Mouse (Mus musculus): ENCODE measurements around the gene Slit3. TPM values are rescaled to one million over a fixed set of nuclear protein-coding genes. Genes with fewer than 3 reads are reported as not detected.

Gene Slit3
- total RNA-seq, 2 experiments from 2014 or later = 41.4 to 47.4 TPM

- DNase-seq (ENCODE audit: extremely low spot score in 1 of 2, low spot score in 2 of 2) = peak in 1 of 2 experiments; percentile 24
- intact Hi-C loops (cut with DNase I) = no loop called here
These were observed 486.2 kb downstream of the Slit3 start for GRCm38 (mm10) chr11:35607191-35607590.

GRCm38 (mm10) chr11:35608794-35609193 is 487.8 kb downstream of the Slit3 start:
- intact Hi-C loops (cut with DNase I) = no loop called here
- DNase-seq (ENCODE audit: extremely low spot score in 1 of 2, low spot score in 2 of 2) = no peak

DNA sequence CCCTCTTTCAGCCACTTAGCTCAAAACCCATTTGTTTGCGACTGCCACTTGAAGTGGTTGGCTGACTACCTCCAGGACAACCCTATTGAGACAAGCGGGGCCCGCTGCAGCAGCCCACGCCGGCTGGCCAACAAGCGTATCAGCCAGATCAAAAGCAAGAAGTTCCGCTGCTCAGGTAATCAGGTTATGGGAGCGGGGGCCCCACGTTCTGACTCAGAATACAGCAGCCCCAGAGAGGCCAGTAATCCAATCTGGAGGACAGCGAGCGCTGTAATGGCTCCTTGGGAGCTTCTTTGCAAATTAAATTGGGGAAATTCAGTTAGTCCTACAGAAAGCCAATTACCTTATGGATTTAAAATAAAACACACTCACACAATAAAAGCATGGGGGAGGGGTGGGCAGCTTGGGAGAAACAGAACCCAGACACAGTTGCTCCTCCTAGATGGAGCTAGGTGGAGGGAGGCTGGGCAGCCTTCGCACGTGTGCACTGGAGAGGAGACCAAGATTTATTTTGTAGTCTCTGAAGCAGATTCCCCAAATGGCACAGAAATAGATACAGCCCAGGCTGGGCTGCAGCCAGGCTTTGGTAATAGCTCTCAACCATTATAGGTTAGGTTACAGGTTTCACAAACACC is 491.4 kb downstream of the Slit3 start:
- intact Hi-C loops (cut with DNase I) = no loop called here
- DNase-seq (ENCODE audit: extremely low spot score in 1 of 2, low spot score in 2 of 2) = no peak

GRCm38 (mm10) chr11:35614530-35614929 is 493.5 kb downstream of the Slit3 start:
- intact Hi-C loops (cut with DNase I) = no loop called here
- DNase-seq (ENCODE audit: extremely low spot score in 1 of 2, low spot score in 2 of 2) = no peak

DNA sequence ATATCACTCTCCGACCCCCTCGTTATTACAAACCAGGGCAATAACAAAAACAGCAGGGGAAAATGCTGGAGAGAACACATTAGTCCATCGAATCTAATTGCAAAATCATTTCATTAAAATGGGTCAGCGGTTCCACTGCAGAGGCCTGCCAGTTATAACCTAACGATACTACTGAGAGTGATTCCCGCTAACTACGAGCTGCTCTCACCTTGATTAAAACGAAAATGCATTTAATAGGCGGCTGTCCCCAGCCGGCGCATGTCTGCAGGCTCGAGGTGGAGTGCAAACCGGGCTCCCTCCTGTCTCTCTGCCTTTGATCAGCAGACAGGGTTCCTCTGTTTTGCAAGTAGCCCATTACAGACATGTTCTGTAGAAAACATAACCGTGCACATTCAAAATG is 498.4 kb downstream of the Slit3 start:
- intact Hi-C loops (cut with DNase I) = no loop called here

DNA sequence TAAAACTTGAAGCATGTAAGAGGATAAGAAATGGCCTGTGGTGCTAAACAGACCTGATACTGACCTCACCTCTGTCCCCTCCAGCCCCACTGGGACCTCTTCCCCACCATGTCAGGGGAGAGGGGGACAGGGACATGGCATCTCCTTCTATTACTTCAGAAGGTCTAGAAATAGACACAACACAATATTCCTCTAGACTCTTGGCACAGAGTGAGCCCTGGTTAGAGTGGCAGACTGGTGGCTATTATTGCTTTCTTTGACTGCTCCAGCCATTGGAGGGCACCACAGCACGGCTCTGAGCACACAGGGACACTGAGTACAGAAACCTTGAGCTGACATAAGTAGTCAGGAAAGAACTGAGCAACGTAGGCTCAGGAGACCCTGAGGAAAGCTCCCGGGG is 501.7 kb downstream of the Slit3 start:
- intact Hi-C loops (cut with DNase I) = no loop called here
- no peak for DNase-seq (ENCODE audit: extremely low spot score in 1 of 2, low spot score in 2 of 2)

More for the DNA sequence above, 498.4 kb downstream of the Slit3 start:
- DNase-seq (ENCODE audit: extremely low spot score in 1 of 2, low spot score in 2 of 2) = no peak

DNA sequence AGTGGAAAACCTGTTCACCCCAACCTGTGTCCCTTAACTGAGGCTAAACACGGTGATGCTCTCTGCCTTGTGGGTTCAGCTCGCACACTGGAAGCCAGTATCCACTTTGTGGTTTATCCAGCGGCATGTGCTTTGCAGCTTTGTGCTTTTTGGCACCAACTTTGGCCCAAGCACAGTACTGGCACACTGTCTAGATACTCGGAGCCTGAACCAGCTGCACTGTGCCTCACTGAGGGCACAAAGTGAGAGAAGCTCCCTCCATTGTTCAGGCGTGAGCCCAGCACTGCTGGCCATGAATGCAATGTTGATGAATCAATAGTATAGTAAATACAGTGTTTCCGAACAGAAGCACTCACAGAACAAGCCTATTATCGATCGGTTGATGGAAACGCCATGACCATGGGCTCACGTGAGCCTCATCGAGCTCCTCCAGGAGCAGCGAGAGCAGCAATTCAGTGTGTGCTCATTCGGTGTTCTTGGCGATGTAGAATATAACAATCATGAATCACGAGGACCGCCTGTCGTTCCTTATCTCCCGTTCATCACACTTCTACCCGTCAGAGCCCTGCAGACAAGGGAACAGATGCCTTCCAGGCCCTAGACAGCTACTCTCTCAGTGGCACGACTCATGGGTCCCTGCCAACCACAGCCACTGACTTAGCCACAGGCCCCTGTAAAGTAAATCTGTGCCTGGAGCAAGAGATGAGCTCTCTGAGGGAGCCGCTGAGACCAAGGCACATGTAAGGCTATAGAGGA is 503.7 kb downstream of the Slit3 start:
- no peak for DNase-seq (ENCODE audit: extremely low spot score in 1 of 2, low spot score in 2 of 2)
- intact Hi-C loops (cut with DNase I) = no loop called here

DNA sequence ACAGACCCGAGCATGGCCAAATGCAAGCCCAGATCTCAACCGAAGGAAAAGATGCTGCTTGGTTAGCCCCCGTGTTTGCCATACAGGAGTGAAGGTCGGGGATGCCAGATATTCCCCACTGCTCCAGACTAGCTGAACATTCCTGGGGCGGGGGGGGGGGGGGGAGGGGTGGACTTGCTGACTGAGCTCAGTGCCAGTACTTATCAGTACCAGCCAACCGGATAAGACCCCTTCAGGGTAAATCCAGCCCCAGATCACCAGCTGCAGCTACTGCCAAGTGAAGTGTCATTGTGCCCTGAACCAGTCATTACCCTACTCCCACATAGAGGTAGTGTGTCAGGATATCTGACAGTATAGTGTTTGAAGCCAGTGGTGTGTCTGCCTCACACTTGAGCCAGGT is 504.6 kb downstream of the Slit3 start:
- intact Hi-C loops (cut with DNase I) = no loop called here
- DNase-seq (ENCODE audit: extremely low spot score in 1 of 2, low spot score in 2 of 2) = no peak

- intact Hi-C loops (cut with DNase I) = no loop called here
- DNase-seq (ENCODE audit: extremely low spot score in 1 of 2, low spot score in 2 of 2) = peak in 1 of 2 experiments; percentile 43
These were observed 505.3 kb downstream of the Slit3 start for GRCm38 (mm10) chr11:35626161-35626885.

DNA sequence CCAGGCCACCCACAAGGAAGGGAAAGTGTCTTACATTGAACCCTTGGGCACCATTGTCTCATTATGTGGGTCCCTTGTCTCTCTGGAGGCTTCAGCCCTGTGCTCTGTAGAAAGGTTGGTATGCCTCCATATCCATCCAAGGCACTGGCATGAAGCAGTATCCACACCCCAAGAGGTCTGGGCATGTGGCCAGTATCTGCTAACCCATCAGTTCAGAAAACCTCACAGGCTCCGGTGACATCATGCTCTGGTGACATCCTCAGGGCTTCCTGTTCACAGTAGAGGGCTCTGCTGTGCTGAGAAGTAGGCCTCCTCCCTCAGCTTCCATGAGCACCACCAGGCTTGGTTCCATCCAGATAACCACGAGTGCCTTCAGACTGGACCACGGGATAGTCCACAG is 506.8 kb downstream of the Slit3 start:
- intact Hi-C loops (cut with DNase I) = no loop called here
- DNase-seq (ENCODE audit: extremely low spot score in 1 of 2, low spot score in 2 of 2) = peak in 1 of 2 experiments; percentile 39

GRCm38 (mm10) chr11:35632262-35632661 is 511.2 kb downstream of the Slit3 start:
- intact Hi-C loops (cut with DNase I) = no loop called here

DNA sequence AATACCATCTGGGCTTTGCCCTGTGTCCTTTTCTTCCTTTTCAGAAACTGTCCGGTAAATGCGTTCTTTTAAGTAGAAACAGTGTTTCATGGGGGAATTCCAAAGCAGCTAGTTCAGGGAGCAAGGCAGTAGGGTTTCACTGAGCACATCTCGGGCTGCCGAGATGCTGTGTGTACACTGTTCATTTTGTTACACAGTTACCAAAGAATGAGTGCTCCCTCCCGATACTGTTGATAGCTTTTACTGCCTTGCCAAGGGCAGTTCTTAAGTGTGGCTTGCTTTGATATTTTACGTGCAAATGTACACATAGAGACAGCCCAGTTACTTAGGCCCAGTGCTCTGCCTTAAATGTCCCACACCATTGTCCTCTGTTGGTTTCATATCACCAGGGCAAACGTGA is 516.1 kb downstream of the Slit3 start:
- DNase-seq (ENCODE audit: extremely low spot score in 1 of 2, low spot score in 2 of 2) = no peak
- intact Hi-C loops (cut with DNase I) = no loop called here

More at GRCm38 (mm10) chr11:35632262-35632661, 511.2 kb downstream of the Slit3 start:
- DNase-seq (ENCODE audit: extremely low spot score in 1 of 2, low spot score in 2 of 2) = no peak

DNA sequence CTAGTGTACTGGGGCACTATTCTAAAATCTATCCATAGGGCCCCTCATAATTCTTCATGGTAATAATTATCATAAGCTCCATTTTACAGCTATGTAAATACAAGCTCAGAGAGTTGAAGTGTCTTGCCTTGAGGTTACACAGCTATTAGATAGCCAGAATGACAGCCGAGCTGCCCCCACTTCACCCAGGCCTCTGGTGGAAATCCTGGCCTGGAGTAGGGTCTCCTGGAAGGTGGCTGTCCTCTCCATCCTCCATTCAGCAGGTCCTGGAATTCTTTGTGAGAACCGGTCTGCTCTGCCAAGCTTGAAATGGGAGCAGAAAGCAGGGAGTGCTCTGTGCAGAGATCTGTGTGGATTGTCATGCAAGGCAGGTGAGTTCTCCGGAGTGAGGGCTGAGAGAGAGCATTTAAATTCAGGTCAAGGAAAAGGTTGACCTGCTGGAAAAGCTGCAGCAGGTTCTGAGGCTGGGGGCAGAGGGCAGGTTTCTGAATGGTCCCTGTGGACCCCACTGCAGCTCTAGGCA is 517.9 kb downstream of the Slit3 start:
- intact Hi-C loops (cut with DNase I) = no loop called here
- no peak for DNase-seq (ENCODE audit: extremely low spot score in 1 of 2, low spot score in 2 of 2)

DNA sequence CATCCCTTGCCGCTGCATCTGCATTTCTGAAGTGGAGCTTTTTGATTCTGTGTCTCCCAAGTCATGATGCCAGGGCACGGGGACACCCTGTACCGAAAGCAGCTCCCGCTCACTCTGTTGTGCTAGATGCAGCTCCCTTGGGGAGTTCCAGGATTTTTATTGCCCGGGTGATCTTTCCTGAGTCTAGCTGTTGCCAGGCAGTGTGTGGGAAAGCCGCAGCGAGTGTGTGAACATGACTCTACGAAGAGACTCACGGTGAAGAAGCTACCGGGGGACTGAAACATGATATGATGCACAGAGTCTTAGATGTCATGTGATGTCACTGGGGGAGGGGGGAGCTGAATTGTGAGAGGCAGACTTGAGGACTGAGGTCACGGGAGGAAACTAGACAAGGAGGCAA is 518.4 kb downstream of the Slit3 start:
- DNase-seq (ENCODE audit: extremely low spot score in 1 of 2, low spot score in 2 of 2) = no peak
- intact Hi-C loops (cut with DNase I) = no loop called here

DNA sequence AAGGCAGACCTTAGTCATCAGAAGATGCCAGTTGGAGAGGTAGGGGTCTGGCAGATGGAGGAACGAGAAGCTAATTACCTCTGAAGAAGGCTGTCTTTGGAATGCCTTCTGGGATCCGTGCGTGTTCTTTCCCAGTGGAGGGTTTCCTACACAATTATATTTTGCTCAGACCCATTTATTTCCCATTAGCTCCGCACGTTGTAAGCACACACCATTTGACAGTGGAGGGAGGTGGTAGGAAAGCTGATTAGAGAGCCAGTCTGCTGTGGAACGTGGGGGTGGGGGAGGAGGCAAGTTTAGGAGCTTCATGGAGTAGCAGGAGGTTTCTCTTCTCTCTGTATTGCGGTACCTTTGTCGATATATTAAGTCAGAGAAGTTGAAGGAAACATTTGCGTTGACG is 530.3 kb downstream of the Slit3 start:
- no peak for DNase-seq (ENCODE audit: extremely low spot score in 1 of 2, low spot score in 2 of 2)

GRCm38 (mm10) chr11:35655836-35656235 is 534.8 kb downstream of the Slit3 start:
- intact Hi-C loops (cut with DNase I) = no loop called here
- no peak for DNase-seq (ENCODE audit: extremely low spot score in 1 of 2, low spot score in 2 of 2)

More for the DNA sequence above, 530.3 kb downstream of the Slit3 start:
- intact Hi-C loops (cut with DNase I) = no loop called here

- intact Hi-C loops (cut with DNase I) = no loop called here
- no peak for DNase-seq (ENCODE audit: extremely low spot score in 1 of 2, low spot score in 2 of 2)
These were observed 536.6 kb downstream of the Slit3 start for GRCm38 (mm10) chr11:35657582-35657981.

GRCm38 (mm10) chr11:35660967-35661366 is 539.9 kb downstream of the Slit3 start:
- DNase-seq (ENCODE audit: extremely low spot score in 1 of 2, low spot score in 2 of 2) = no peak
- intact Hi-C loops (cut with DNase I) = loop anchor here (10.0 kb wide), 1 partner anchor 796 kb away; no protein-coding TSS in a partner anchor

DNA sequence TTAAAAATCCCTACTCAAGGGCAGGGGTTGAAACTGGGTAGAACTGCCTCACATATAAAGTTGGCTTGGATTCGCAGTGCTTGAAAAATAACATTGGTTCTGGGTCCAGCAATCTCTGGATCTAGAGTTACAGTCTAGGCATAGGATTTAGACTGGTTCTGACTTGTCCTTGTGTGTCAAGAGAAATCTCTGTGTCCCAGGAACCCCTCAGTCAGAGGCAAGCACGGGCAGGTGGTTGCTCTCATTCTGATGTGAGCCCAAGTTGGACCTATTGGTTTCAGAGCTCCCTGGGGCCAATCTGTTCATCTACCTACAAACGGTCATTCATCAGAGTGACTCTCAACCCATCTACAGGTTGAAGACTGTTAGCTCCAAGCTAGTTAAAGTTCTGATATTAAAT is 541.9 kb downstream of the Slit3 start:
- no peak for DNase-seq (ENCODE audit: extremely low spot score in 1 of 2, low spot score in 2 of 2)
- intact Hi-C loops (cut with DNase I) = loop anchor here (10.0 kb wide), 1 partner anchor 798 kb away; no protein-coding TSS in a partner anchor

All from left cerebral cortex, postnatal 10 days (tissue).